Mouse (Mus musculus): Measurements from ENCODE around the gene Lage3. TPM values are rescaled to one million over a fixed set of nuclear protein-coding genes. Genes with fewer than 3 reads are reported as not detected.

The Lage3 gene
- polyA plus RNA-seq (2017; shearing (Covaris generic)): 57.9 TPM

GRCm38 (mm10) chrX:74353467-74353770 lies at the start of gene Lage3:
TSS of gene Lage3 (minus strand) at chrX:74353618.

DNA sequence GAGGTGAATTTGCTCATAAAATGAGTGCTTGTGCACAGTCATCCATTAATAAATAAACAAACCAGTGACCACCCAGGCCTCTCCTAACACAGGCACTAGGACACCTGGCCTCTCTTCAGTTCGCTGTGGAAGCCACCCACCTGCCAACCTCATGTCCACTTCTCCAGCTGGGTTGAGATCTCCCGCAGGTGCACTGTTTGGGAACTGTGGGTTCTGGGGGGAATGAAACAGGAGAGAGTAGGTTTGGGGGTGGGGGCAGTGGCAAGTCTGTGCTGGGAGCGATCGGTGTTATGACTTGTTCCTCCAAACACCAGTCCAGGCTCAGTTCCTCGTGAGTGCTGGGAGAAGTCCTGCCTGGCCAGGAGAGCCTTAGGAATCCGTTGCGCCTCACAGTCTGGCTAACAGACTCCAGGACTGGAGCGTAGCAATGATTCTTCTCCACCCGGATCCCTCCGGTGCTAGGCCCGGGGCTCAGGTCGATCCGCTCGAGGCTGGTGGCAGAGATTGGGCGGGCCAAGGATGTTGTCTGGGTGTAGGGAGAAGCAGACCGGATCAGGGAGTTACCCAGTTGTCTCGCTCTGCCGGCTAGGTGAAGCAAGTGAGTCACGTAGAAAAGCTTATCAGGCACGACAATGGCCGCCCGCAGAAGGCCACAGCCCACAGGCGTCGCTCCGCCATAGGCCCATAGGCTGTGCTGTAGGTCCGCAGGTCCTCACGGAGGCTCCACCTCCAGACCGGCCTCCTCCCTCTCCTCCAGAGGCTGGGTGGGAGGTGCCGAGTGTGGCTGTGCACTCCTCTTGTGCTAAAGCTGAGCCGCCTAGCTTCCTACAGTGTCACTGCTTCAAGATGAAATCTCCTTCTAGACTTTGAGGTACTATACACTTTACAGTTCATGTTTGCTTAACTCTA lies 39.4 kb upstream of the Lage3 start, which contains the start of the genes Fam3a and Ikbkg:
Gene Fam3a, minus strand, starts transcription at position 738 of the 909 bp plus-strand sequence.
Gene Ikbkg, plus strand, starts transcription at position 756 of the 909 bp plus-strand sequence.

GRCm38 (mm10) chrX:74372888-74373549 lies 19.6 kb upstream of the Lage3 start, which contains the start of the genes Ubl4a and Slc10a3:
TSS of gene Ubl4a (minus strand) at chrX:74373218.
TSS of gene Slc10a3 (minus strand) at chrX:74373349.

GRCm38 (mm10) chrX:74328725-74329161 lies 24.7 kb downstream of the Lage3 start, which contains the start of gene Plxna3:
TSS of gene Plxna3 (plus strand) at chrX:74329066.

DNA sequence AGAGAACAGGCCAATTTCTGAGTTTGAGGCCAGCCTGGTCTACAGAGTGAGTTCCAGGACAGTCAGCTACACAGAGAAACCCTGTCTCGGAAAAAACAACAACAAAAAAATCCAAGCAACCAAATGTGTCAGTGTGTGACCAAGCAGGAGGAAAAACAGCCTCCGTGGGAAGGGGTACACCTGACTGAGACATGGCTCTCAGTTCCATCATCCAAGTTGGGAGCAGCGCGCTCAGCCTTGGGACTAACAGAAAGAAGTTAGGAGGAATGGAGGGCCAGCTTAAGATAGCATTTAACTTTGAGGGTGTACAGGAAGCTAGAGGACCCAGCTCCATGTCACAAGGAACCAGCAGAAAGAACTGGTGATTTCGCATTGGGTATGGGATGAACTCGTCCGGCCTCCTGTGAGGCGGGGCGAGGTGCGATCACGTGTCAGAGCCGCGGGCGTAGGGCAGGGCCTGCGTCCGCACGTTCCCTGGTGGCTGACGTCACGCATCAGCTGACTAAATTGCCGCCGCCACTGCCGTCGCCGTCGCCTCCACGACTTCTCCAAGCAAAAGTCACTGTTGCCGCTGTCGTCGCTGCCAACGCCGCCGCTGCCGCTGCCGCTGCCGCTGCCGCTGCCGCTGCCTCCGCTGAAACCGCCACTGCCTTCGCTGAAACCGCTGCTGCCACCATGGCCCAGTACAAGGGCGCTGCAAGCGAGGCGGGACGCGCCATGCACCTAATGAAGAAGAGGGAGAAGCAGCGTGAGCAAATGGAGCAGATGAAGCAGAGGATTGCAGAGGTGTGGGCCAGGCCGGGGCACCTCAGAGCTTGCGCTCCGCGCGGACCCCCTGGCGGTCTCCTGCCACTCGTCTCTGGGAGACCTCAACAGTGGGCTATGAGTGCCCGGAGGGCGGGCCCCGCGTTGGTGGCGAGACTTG lies 40.6 kb downstream of the Lage3 start, which contains the start of gene Fam50a:
Gene Fam50a, plus strand, starts transcription at position 494 of the 925 bp plus-strand sequence.

DNA sequence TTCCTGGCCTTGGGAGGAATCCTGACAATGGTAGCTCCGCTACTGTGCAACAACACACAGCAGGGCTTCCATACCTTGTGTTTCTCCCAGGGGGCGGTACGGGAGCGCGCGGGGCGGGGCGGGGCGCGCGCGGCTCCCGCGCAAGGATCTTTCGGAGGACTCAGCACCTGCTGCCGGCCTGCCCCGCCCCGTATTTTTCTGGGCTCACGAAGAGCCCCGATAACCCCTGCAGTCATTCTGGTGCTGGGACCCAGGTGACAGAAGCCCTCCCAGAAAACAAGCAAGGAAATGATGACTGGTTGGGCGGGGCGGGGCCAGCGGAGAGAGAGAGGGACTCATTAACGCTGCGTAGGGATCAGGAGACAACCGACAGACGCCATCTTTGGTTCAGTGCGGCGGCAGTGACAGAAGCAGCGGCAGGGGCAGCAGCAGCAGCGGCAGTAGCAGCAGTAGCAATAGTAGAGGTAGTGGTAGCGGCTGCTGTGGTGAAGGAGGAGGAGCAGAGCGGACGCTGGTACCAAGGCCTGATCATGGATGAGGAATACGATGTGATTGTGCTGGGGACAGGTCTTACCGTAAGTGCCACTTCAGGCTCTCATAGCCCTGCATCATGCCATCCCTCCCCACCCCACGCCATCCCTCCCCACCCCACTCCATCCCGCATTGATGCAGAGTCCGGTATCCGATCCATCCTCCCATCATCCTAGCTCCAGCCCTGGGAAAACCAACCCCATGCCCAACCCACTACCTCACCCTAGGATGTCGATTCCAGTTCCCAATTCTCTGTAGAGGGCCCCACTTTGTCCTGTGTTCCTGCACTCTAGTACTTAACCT lies 48.3 kb downstream of the Lage3 start, which contains the start of gene Gdi1:
Gene Gdi1, plus strand, starts transcription at position 132 of the 834 bp plus-strand sequence.

Other genes with a start within 250 kb of the Lage3 start
- gene Opn1mw, start 226.2 kb downstream of the Lage3 start, polyA plus RNA-seq (2017; shearing (Covaris generic)): not detected
- 46.0 TPM for gene Mecp2, start 218.3 kb downstream of the Lage3 start, polyA plus RNA-seq (2017; shearing (Covaris generic))
- not detected for gene Tex28, start 185.8 kb downstream of the Lage3 start, polyA plus RNA-seq (2017; shearing (Covaris generic))
- gene Tktl1, start 176.4 kb downstream of the Lage3 start, polyA plus RNA-seq (2017; shearing (Covaris generic)): 2.4 TPM
- 352 TPM for gene Flna, start 103.8 kb downstream of the Lage3 start, polyA plus RNA-seq (2017; shearing (Covaris generic))
- 63.3 TPM for gene Emd, start 98.9 kb downstream of the Lage3 start, polyA plus RNA-seq (2017; shearing (Covaris generic))
- gene Rpl10, start 82.8 kb downstream of the Lage3 start, polyA plus RNA-seq (2017; shearing (Covaris generic)): 85.1 TPM
- 180 TPM for gene Taz, start 71.7 kb downstream of the Lage3 start, polyA plus RNA-seq (2017; shearing (Covaris generic))
- gene Dnase1l1, start 71.3 kb downstream of the Lage3 start, polyA plus RNA-seq (2017; shearing (Covaris generic)): 26.0 TPM
- gene Atp6ap1, start 56.5 kb downstream of the Lage3 start, polyA plus RNA-seq (2017; shearing (Covaris generic)): 197 TPM
- gene Gdi1, start 48.6 kb downstream of the Lage3 start, polyA plus RNA-seq (2017; shearing (Covaris generic)): 335 TPM
- gene Fam50a, start 40.6 kb downstream of the Lage3 start, polyA plus RNA-seq (2017; shearing (Covaris generic)): 60.5 TPM
- 6.8 TPM for gene Plxna3, start 24.6 kb downstream of the Lage3 start, polyA plus RNA-seq (2017; shearing (Covaris generic))
- 65.9 TPM for gene Ubl4a, start 19.6 kb upstream of the Lage3 start, polyA plus RNA-seq (2017; shearing (Covaris generic))
- 48.1 TPM for gene Slc10a3, start 19.7 kb upstream of the Lage3 start, polyA plus RNA-seq (2017; shearing (Covaris generic))
- gene Fam3a, start 39.7 kb upstream of the Lage3 start, polyA plus RNA-seq (2017; shearing (Covaris generic)): 41.3 TPM
- gene Ikbkg, start 39.7 kb upstream of the Lage3 start, polyA plus RNA-seq (2017; shearing (Covaris generic)): 60.3 TPM
- gene G6pdx, start 75.6 kb upstream of the Lage3 start, polyA plus RNA-seq (2017; shearing (Covaris generic)): 64.2 TPM
- gene Gm6880, start 127.8 kb upstream of the Lage3 start, polyA plus RNA-seq (2017; shearing (Covaris generic)): not detected
- gene Olfr1326-ps1, start 221.3 kb upstream of the Lage3 start, polyA plus RNA-seq (2017; shearing (Covaris generic)): not detected
- not detected for gene Olfr1325, start 239.1 kb upstream of the Lage3 start, polyA plus RNA-seq (2017; shearing (Covaris generic))